Mouse (Mus musculus): ENCODE measurements around the gene Vmo1.

Gene Vmo1

DNA sequence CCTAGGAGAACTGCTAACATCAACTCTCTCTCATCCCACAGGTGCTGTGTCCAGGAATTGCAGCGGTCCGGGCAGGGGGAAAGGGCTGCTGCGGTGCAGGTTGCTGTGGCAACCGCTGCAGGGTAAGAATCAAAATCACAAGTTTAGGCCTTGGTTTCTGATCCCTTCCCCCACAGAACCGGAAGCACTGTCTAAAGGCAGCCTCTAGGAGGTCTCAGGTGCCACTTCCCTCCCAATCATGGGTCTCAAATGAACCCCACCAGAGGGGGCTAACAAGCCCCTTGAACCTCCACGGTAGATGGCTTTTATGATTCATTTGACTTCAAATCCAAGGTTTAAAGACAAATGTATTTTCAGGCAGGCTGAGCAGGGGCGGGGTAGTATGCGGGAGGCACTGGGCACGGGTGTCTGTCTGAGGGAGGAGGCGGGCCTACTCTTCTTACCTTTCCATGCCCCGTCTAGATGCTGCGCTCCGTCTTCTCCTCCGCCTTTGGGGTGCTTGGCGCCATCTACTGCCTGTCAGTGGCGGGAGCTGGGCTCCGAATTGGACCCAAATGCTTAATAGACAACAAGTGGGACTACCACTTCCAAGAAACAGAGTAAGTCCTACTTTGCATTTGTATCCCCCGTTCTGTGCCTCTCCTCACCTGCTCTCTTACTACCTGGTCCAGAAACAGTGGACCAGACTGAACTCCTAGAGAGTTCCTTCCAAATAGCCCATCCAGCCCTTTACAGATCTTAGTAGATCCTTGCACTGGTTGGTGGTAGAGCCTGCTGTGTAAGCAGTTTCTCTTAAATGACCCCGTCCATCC, 4.5 kb downstream of the Vmo1 start:
- CTCF ChIA-PET: interaction anchor here (0.6 to 3.4 kb wide), 21 partner anchors 10 to 736 kb away, joined by 3 to 12 read pairs (median 4); partner anchors contain the start of genes Arrb2 (in 2 of the 4), Med11 (in 1 of the 4) and Psmb6 (in 1 of the 4)

DNA sequence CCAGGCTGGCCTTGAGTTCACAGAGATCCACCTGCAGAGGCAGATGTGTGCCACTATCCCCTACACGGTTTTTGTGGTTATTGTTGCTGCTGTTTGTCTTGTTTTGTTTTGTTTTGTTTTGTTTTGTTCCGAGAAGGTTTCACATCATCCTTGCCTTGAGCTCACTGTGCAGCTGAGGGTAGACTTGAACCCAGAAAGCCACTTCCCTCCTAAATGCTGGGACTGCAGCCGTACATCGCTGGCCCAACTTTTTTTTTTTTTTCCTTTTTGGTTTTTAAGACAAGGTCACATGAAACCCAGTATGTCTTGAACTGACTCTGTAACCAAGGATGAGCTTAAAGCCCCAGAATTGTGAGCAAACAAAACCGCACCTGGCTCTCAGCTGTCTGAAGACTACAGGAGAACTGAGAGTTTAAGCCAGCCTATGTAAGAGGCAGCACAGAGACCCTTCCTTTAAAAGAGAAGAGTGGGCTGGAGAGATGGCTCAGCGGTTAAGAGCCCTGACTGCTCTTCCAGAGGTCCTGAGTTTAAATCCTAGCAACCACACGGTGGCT, 7.4 kb downstream of the Vmo1 start:
- POLR2A ChIA-PET: interaction anchor here in 3 of 4 experiments (0.5 to 1.1 kb wide), 4 partner anchors 34 to 75 kb away, joined by 3 to 4 read pairs (median 3); partner anchors contain the start of gene Arrb2 (in 1 of the 3)
- CTCF ChIA-PET: interaction anchor here (0.6 to 1.4 kb wide), 14 partner anchors 11 to 325 kb away, joined by 3 to 10 read pairs (median 4); partner anchors contain the start of genes Arrb2 (in 1 of the 4), Med11 (in 1 of the 4) and Psmb6 (in 1 of the 4)

More for the DNA sequence above, 4.5 kb downstream of the Vmo1 start:
- POLR2A ChIA-PET: interaction anchor here in 3 of 4 experiments (0.5 to 2.8 kb wide), 10 partner anchors 9 to 158 kb away, joined by 3 to 12 read pairs (median 3); partner anchors contain the start of genes Gltpd2 (in 2 of the 3), 4930544D05Rik (in 1 of the 3) and Psmb6 (in 1 of the 3)

DNA sequence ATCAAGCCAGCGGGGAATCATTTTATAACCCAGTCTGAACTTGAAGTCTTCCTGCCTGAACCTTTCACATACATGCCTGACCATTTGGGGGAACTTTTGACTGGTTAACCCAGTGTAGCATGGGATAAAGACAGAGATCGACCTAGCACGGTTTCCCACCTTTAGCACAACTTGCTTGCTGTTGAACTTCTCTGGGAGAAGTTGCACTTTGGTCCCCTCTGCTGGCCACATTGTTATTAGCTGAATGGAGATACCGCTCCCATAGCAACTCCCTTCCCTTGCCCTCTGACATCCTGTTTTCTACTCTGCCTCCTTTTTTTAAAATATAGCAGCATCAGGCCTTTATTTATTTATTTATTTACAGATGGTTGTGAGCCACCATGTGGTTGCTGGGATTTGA, 8.0 kb downstream of the Vmo1 start:
- CTCF ChIA-PET: interaction anchor here (0.6 to 1.4 kb wide), 11 partner anchors 12 to 324 kb away, joined by 3 to 10 read pairs (median 4); partner anchors contain the start of genes Arrb2 (in 1 of the 4), Med11 (in 1 of the 4) and Psmb6 (in 1 of the 4)

DNA sequence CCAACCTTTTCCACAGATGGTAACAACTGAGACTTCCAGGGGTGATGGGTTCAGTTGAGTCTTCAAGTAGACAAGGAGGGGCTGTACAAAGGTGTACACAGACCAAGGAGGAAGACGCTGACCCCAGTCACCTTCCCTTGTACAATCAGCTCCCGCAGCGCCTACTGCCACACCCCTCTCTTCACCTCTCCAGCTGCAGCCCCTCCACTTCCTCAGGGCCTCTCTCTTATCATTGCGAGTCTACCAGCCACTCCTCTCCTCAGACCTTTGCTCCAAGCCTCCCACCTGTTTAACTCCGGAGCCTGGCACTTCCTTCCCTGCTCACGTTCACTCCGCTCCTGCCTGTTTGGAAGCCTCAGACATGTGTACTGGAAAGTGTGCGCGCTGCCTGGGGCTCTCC, 9.4 kb downstream of the Vmo1 start, which contains the start of gene Tm4sf5:
Tm4sf5 (plus strand) TSS at position 275 of the 400 bp plus-strand sequence.
- CTCF ChIA-PET: interaction anchor here (0.5 to 1.2 kb wide), 11 partner anchors 9 to 1561 kb away, joined by 3 to 8 read pairs (median 3); partner anchors contain the start of genes Slc16a11 (in 1 of the 4) and Vmo1 (in 1 of the 4)

More for the DNA sequence above, 8.0 kb downstream of the Vmo1 start:
- POLR2A ChIA-PET: interaction anchor here (0.5 to 1.1 kb wide), 6 partner anchors 33 to 338 kb away, joined by 3 to 4 read pairs (median 3); partner anchors contain the start of genes Arrb2 (in 1 of the 4) and Rabep1 (in 1 of the 4)

DNA sequence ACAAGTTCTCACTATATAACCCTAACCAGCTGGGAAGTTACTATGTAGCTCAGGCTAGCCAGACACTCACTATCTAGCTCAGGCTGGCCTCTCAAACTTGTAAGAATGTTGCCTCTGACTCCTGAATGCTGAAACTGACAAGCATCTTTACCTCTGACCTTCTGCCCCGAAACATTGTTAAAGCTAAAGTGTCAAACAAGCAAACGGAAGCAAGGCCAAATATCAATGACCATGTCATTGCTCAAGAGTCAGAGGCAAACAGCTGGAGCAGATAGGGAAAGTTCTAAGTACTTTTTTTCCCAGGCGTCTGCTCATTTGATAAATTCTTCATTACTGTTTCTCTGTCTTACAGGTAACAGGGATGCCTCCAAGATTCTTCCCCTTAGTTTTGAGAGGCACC, 12.4 kb downstream of the Vmo1 start:
- CTCF ChIA-PET: interaction anchor here in 1 of 4 experiments (1.4 kb wide), 1 partner anchor 13 kb away, joined by 4 read pairs; no protein-coding TSS in a partner anchor
- POLR2A ChIA-PET: interaction anchor here in 1 of 4 experiments (0.9 kb wide), 1 partner anchor 145 kb away, joined by 3 read pairs; the partner anchor contains the start of genes Rnf167 and Slc25a11

More for the DNA sequence above, 9.4 kb downstream of the Vmo1 start, which contains the start of gene Tm4sf5:
- POLR2A ChIA-PET: interaction anchor here (0.5 to 1.8 kb wide), 13 partner anchors 13 to 467 kb away, joined by 3 to 16 read pairs (median 3); partner anchors contain the start of genes Arrb2 (in 1 of the 4), Med11 (in 1 of the 4), Pelp1 (in 1 of the 4) and Psmb6 (in 1 of the 4)

DNA sequence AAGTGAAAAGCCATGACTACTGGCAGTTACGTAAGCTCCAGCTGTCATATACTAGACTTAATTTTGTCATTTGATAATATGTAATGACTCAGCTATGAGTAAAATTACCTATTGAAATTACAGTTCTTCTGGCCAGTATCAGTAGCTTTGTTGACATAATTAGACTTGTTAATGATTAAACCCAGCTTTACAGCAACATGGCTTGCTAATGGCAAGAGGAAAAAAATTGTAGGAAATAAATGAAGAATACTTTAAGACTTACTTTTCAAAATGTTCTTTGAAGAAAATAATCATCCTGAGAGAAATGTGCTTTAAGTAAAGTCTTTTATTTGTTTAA, 14.0 kb downstream of the Vmo1 start:
- ChIA-PET CTCF (interaction anchor here in 2 of 4 experiments (0.9 to 1.0 kb wide), 2 partner anchors 68 to 82 kb away, joined by 3 read pairs; partner anchors contain the start of gene Arrb2 (in 1 of the 2)), POLR2A (no interaction called here)

- ChIA-PET CTCF (interaction anchor here (0.7 to 1.7 kb wide), 5 partner anchors 10 to 293 kb away, joined by 3 to 5 read pairs (median 3); partner anchors contain the start of gene Arrb2 (in 2 of the 4)), POLR2A (no interaction called here)
Measured at GRCm38 (mm10) chr11:70499566-70500475, 14.6 kb downstream of the Vmo1 start.

GRCm38 (mm10) chr11:70489684-70490083, 24.7 kb downstream of the Vmo1 start:
- CTCF ChIA-PET: interaction anchor here in 1 of 4 experiments (0.6 kb wide), 1 partner anchor 29 kb away, joined by 3 read pairs; no protein-coding TSS in a partner anchor

DNA sequence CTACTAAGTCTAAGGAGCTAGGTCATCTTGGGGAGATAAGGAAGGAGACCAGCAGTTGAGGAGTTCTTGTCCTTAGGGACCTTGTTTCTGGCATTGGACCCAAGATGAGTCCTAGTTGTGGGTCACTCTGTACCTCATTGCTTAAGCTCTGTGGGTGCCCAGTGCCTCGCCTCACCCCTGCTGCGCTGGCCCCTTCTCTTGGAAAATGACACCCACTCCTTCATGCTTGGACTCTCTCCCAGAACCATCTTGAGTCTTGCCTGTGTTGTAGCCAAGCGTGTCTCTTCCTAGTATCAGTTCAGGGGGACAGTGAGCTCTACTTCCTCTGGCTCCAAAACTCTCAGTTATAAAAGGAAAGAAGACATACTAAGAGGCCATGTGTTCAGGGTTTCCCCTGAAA, 25.3 kb downstream of the Vmo1 start:
- ChIA-PET POLR2A (no interaction called here), CTCF (interaction anchor here in 1 of 4 experiments (0.9 kb wide), 1 partner anchor 13 kb away, joined by 4 read pairs; no protein-coding TSS in a partner anchor)

More at GRCm38 (mm10) chr11:70489684-70490083, 24.7 kb downstream of the Vmo1 start:
- POLR2A ChIA-PET: interaction anchor here in 1 of 4 experiments (0.7 kb wide), 1 partner anchor 491 kb away, joined by 3 read pairs; no protein-coding TSS in a partner anchor

DNA sequence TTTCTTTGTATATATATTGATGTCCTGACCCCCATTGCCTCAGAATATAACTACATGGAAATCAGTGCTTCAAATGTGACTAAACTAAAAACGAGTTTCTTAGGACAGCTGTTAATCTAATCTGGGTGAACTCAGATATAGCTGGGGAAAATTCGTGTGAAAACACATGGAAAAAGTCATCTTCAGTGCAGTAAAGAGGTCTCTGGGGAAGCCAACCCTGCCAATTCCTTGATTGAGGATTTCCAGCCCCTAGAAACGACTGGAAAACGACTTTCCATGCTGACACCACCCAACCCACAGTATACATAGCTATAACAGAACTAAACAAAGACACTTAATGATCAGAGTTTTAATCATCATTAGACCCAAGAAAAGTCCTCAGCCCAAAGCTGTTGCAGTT, 26.6 kb downstream of the Vmo1 start:
- ChIA-PET CTCF (interaction anchor here in 2 of 4 experiments (0.5 to 1.1 kb wide), 2 partner anchors 35 to 232 kb away, joined by 3 read pairs; no protein-coding TSS in a partner anchor), POLR2A (no interaction called here)

- ChIA-PET POLR2A (interaction anchor here in 1 of 4 experiments (1.1 kb wide), 1 partner anchor 130 kb away, joined by 3 read pairs; the partner anchor contains the start of gene 4930544D05Rik), CTCF (no interaction called here)
Measured at GRCm38 (mm10) chr11:70485498-70485897, 28.9 kb downstream of the Vmo1 start.

DNA sequence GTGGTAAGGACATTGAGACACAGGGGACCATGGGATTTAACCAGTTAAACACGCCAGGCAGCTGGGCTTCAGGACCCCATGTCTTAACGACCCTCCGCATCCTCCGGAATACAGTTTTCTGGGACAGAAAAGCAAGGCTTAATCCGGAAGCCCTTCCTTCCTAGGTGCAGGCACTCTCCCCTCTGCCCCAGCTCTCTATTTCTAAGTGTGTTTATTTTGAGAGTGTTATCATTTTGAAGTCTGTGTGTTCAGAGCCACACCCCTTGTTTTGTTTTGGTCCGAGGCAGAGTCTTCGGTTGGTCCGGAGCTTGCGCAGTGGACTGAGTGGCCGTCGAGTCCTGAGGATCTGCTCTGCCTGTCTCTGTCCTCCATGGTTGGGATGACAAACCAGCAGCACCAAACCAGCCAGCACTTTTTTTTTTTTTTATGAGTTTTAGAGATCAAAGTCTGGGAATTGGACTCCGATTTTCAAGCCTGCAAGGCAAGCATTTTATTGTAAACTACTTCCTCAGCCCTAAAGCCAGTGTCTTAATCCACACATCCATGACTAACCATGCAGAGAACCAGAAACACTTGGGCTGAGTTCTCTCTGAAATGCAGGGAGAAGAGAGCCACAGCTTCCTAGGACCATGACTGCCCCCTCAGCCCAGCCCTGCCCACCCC, 39.4 kb downstream of the Vmo1 start:
- POLR2A ChIA-PET: no interaction called here
- CTCF ChIA-PET: no interaction called here

GRCm38 (mm10) chr11:70473291-70473690, 41.1 kb downstream of the Vmo1 start:
- CTCF ChIA-PET: interaction anchor here in 1 of 4 experiments (0.6 to 1.0 kb wide), 2 partner anchors 30 to 41 kb away, joined by 3 to 4 read pairs; partner anchors contain the start of gene Arrb2
- POLR2A ChIA-PET: interaction anchor here in 2 of 4 experiments (0.6 kb wide), 2 partner anchors 33 to 356 kb away, joined by 4 to 6 read pairs; no protein-coding TSS in a partner anchor

GRCm38 (mm10) chr11:70472716-70473115, 41.7 kb downstream of the Vmo1 start:
- ChIA-PET CTCF (interaction anchor here in 1 of 4 experiments (0.6 kb wide), 1 partner anchor 30 kb away, joined by 4 read pairs; no protein-coding TSS in a partner anchor), POLR2A (interaction anchor here in 2 of 4 experiments (0.6 kb wide), 2 partner anchors 34 to 356 kb away, joined by 4 to 6 read pairs; no protein-coding TSS in a partner anchor)

GRCm38 (mm10) chr11:70469764-70470163, 44.7 kb downstream of the Vmo1 start:
- CTCF ChIA-PET: no interaction called here

DNA sequence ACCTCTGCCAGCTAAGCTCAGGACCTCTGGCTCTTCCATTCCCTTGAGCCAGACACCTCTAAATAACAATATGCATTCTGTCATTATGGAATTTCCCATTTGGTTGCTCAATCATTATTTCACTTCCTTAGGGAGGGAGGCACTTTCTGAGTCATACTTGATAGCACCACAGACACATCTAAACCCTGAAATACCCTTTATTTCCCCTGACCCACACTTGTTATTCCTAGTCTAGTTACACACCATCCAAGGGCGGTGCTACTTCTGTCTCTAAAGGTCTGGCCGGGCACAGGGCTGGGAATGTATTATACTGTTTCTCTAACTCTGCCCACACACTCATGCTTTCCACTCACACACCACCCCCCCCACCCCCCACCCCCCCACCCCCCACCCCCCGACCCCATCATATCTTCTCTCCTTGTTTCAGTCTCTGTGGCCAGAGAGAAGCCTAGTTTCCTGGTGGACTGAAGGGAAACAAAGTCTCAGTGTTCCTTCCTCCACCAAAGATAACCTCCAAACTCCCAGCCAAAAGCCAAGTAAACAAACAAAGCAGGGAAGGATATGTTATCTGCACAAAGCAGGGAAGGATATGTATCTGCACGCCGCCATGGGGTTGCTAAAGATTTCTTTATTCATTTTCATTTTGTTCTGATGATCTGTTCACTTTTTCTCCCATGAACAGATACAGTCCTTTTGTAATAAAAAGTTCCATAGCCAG, 46.4 kb downstream of the Vmo1 start:
- ChIA-PET CTCF (no interaction called here), POLR2A (no interaction called here)

More at GRCm38 (mm10) chr11:70469764-70470163, 44.7 kb downstream of the Vmo1 start:
- POLR2A ChIA-PET: no interaction called here

Data from embryonic stem cell, embryonic (primary cell).